Comparison of ENCODE assay signal across 8 mouse cellular contexts in the genomic region with DNA sequence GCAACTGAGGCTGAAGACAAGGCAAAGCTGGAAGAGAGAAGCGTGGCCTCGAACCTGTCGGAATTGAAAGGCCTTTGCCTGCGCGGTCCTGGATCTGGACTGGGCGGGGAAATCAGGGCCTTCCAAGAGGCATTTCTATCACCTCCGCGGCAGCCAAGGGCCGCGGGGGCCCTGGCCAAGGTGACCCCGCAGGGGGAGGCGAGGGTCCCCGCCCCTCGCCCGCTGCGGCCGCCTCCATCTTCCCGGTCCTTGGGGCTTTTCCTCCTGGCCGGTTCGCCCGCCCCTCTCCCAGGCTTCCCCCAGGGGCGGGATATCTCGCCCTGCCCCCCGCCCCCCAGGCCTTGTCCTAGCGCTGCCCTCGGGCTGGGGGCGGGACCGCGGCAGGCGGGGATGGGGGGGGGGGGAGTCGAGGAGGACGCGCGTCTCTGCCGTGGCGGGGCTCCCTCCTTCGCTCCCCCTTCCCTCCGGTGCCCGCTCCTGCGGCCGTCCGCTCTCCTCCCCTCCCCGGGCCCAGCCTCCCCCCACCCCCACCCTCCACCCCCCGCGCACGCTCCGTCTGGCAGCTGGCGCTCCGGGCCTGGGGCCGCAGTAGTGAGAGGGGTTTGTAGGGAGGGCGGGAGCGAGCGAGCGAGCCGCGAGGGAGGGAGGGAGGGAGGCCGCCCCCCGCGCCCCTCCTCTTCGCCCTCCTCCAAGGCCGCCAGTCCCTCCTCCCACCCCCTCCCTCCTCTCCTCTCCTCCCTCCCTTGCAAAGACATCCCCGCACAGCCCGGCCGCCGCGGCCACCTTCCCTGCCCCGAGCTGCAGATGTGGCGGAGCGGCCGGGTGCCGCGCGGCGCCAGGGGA. TPM values are rescaled to one million over a fixed set of nuclear protein-coding genes. Genes with fewer than 3 reads are reported as not detected.
DNase-seq lines count a peak whose midpoint lies in the region; ATAC-seq and TF ChIP-seq lines count a peak whose summit lies in the region.

Gene Glis2 (plus strand): TSS at position 743 of the 843 bp plus-strand sequence.

- H3K27me3 ChIP-seq in forebrain, postnatal 0 days (ENCODE audit: insufficient read depth, low read length): no peaks in the 10 kb centered on the region
- no peaks in the 10 kb centered on the region for H3K27me3 ChIP-seq in hindbrain, postnatal 0 days (ENCODE audit: insufficient read depth, low read length)
- no peaks in the 10 kb centered on the region for H3K27me3 ChIP-seq in limb, embryonic 13.5 days
- no peaks in the 10 kb centered on the region for H3K27me3 ChIP-seq in midbrain, embryonic 15.5 days (replicated peaks)

- TF ChIP-seq CTCF in forebrain, postnatal 0 days (IDR thresholded peaks at IDR 0.05; ENCODE audit: low read depth): no peak
- no peak for TF ChIP-seq CTCF in hindbrain, postnatal 0 days (IDR thresholded peaks at IDR 0.05; ENCODE audit: low read depth)

- no peaks in the 10 kb centered on the region for H3K9me3 ChIP-seq in forebrain, postnatal 0 days (ENCODE audit: low read length)
- H3K9me3 ChIP-seq in hindbrain, postnatal 0 days (ENCODE audit: low read length): no peaks in the 10 kb centered on the region
- H3K9me3 ChIP-seq in limb, embryonic 13.5 days: no peaks in the 10 kb centered on the region
- H3K9me3 ChIP-seq in midbrain, embryonic 15.5 days: no peaks in the 10 kb centered on the region

- H3K4me3 ChIP-seq in brown adipose tissue, adult 24 weeks (ENCODE audit: insufficient read depth, low read depth, low read length): peak within 1 kb of the TSS; percentile 78
- peak within 1 kb of the TSS; percentile 85 for H3K4me3 ChIP-seq in forebrain, postnatal 0 days (ENCODE audit: low read depth, low read length)
- H3K4me3 ChIP-seq in hindbrain, postnatal 0 days (ENCODE audit: low read length): peak within 1 kb of the TSS; percentile 86
- H3K4me3 ChIP-seq in limb, embryonic 13.5 days: peak within 1 kb of the TSS; percentile 90
- peak within 1 kb of the TSS; percentile 88 for H3K4me3 ChIP-seq in midbrain, embryonic 15.5 days

- 2% methylated on average over 15 of the region's 74 CpGs for WGBS in forebrain, postnatal 0 days
- WGBS in hindbrain, postnatal 0 days: 0% methylated on average over 27 of the region's 74 CpGs
- WGBS in limb, embryonic 13.5 days: under 1% methylated on average over 27 of the region's 74 CpGs
- WGBS in midbrain, embryonic 15.5 days: 0% methylated on average over 24 of the region's 74 CpGs

- H3K9ac ChIP-seq in forebrain, postnatal 0 days: peak within 1 kb of the TSS; percentile 76
- H3K9ac ChIP-seq in hindbrain, postnatal 0 days (replicated peaks; ENCODE audit: low read length): peak within 1 kb of the TSS; percentile 91
- H3K9ac ChIP-seq in limb, embryonic 13.5 days: peak within 1 kb of the TSS; percentile 97
- H3K9ac ChIP-seq in midbrain, embryonic 15.5 days: peak within 1 kb of the TSS; percentile 88

- H3K4me2 ChIP-seq in forebrain, postnatal 0 days (ENCODE audit: low read depth): peak within 1 kb of the TSS; percentile 79
- H3K4me2 ChIP-seq in hindbrain, postnatal 0 days (ENCODE audit: low read depth, low read length): peak within 1 kb of the TSS; percentile 86
- peak within 1 kb of the TSS; percentile 100 for H3K4me2 ChIP-seq in limb, embryonic 13.5 days (replicated peaks)
- H3K4me2 ChIP-seq in midbrain, embryonic 15.5 days: peak within 1 kb of the TSS; percentile 91

- peak; percentile 53 to 67 for DNase-seq in layer of hippocampus, postnatal 10 days (ENCODE audit: low spot score in 2 of 2)
- no peak for DNase-seq in layer of hippocampus, adult 11-12 months (ENCODE audit: low spot score)
- peak; percentile 88 for DNase-seq in forebrain, postnatal 0 days
- DNase-seq in hindbrain, postnatal 0 days (ENCODE audit: low spot score): peak; percentile 92
- DNase-seq in thymus, postnatal 0 days (ENCODE audit: low spot score): peak; percentile 46

- peak within 1 kb of the TSS; percentile 38 for H3K27ac ChIP-seq in brown adipose tissue, adult 24 weeks (replicated peaks; ENCODE audit: low read depth, low read length)
- peak within 1 kb of the TSS; percentile 90 for H3K27ac ChIP-seq in forebrain, postnatal 0 days (ENCODE audit: low read depth, low read length)
- H3K27ac ChIP-seq in hindbrain, postnatal 0 days: peak within 1 kb of the TSS; percentile 90
- H3K27ac ChIP-seq in limb, embryonic 13.5 days: peak within 1 kb of the TSS; percentile 96
- H3K27ac ChIP-seq in midbrain, embryonic 15.5 days: peak within 1 kb of the TSS; percentile 93

- peak; percentile 85 for ATAC-seq in forebrain, postnatal 0 days
- ATAC-seq in hindbrain, postnatal 0 days: peak; percentile 89
- ATAC-seq in limb, embryonic 13.5 days (ENCODE audit: low FRiP score, low read depth): peak; percentile 89
- ATAC-seq in midbrain, embryonic 15.5 days (replicated peaks): peak; percentile 83

- H3K36me3 ChIP-seq in forebrain, postnatal 0 days (ENCODE audit: insufficient read depth): no peaks in the 10 kb centered on the region
- no peaks in the 10 kb centered on the region for H3K36me3 ChIP-seq in hindbrain, postnatal 0 days (ENCODE audit: insufficient read depth, low read length)
- H3K36me3 ChIP-seq in limb, embryonic 13.5 days: peaks cover 17% of the 10 kb centered on the region
- no peaks in the 10 kb centered on the region for H3K36me3 ChIP-seq in midbrain, embryonic 15.5 days (replicated peaks)

- H3K4me1 ChIP-seq in brown adipose tissue, adult 24 weeks (ENCODE audit: control insufficient read depth, insufficient read depth, insufficient read length, low read length): no peaks in the 10 kb centered on the region
- peaks cover 36% of the 10 kb centered on the region for H3K4me1 ChIP-seq in forebrain, postnatal 0 days (ENCODE audit: insufficient read depth)
- H3K4me1 ChIP-seq in hindbrain, postnatal 0 days (ENCODE audit: insufficient read depth, low read length): peaks cover 42% of the 10 kb centered on the region
- peaks cover 63% of the 10 kb centered on the region for H3K4me1 ChIP-seq in limb, embryonic 13.5 days
- peaks cover 59% of the 10 kb centered on the region for H3K4me1 ChIP-seq in midbrain, embryonic 15.5 days

RNA-seq across cellular contexts. Expression of gene Glis2, which starts in this region (rescaled TPM):
- 10 to 100 TPM; 23.8 to 26.5 TPM for total RNA-seq in layer of hippocampus, postnatal 10 days (2021)
- 2.9 and 5.7 TPM in 2 replicates for polyA plus RNA-seq in brown adipose tissue, adult 24 weeks (2012; ENCODE audit: insufficient read depth, insufficient read length, missing spikeins)
- 13.3 and 15.2 TPM in 2 replicates for total RNA-seq in forebrain, postnatal 0 days (2014; rRNA removed)
- polyA plus RNA-seq in forebrain, postnatal 0 days (2015; fragmentation: Nextera tagmentation; extraction: Ambion mirVana): 7.1 and 11.6 TPM in 2 replicates
- total RNA-seq in hindbrain, postnatal 0 days (2014; rRNA removed): 25.8 and 28.2 TPM in 2 replicates
- polyA plus RNA-seq in hindbrain, postnatal 0 days (2015; fragmentation: Nextera tagmentation; extraction: Ambion mirVana): 12.0 and 12.5 TPM in 2 replicates
- polyA plus RNA-seq in limb, embryonic 13.5 days (2015; fragmentation: Nextera tagmentation; extraction: Ambion mirVana): 32.0 and 39.4 TPM in 2 replicates
- polyA plus RNA-seq in midbrain, embryonic 15.5 days (2015; fragmentation: Nextera tagmentation; extraction: Ambion mirVana): 12.3 and 17.3 TPM in 2 replicates
- 3.6 and 5.3 TPM in 2 replicates for polyA plus RNA-seq in thymus, postnatal 0 days (2015; fragmentation: Nextera tagmentation; extraction: Ambion mirVana)

Comparison
In these comparisons a context has a peak if more than half of its experiments do, and no peak if none do; other contexts are left out.
1. H3K27ac ChIP-seq: peak in every context shown above with its lines; median percentile 96 in limb, embryonic 13.5 days; 93 in midbrain, embryonic 15.5 days; 90 in forebrain, postnatal 0 days; 90 in hindbrain, postnatal 0 days; 38 in brown adipose tissue, adult 24 weeks.